Mouse (Mus musculus) stomach, postnatal 0 days (tissue): ENCODE measurements at regions not wholly inside any gene's neighbourhood (a gene's known extent, or its start where the extent isn't known, plus 50 kb on each side); places are given as distances from the start of the nearest gene placed in this dataset.
A peak's percentile ranks its signal among the peaks of the same experiment; 100 is the strongest.

Experiments used
- ATAC-seq: fragments of 200-750 bp; cut with Nextera tagmentation; 2 replicates; pipeline ENCODE4 v1.8.0; 2017; ENCODE audit not compliant: low FRiP score, low TSS enrichment
- DNase-seq: peaks from one replicate; pipeline ENCODE4 v3.0.0-alpha.2; 2016; ENCODE audit warnings: low spot score
- H3K27ac ChIP-seq: fragments of 300-500 bp; sonication (generic); replicated peaks from 2 replicates; pipeline ENCODE4 v1.5.1; 2014; ENCODE audit warnings: mild to moderate bottlenecking, control low read depth
- H3K27me3 ChIP-seq: fragments of 300-500 bp; sonication (generic); 2 replicates; pipeline ENCODE4 v1.6.1; 2014; ENCODE audit warnings: low read length; ENCODE audit not compliant: control insufficient read depth, insufficient read depth
- H3K36me3 ChIP-seq: fragments of 300-500 bp; sonication (generic); 2 replicates; pipeline ENCODE4 v1.6.1; 2014; ENCODE audit warnings: low read length, mixed read lengths; ENCODE audit not compliant: control insufficient read depth, insufficient read depth
- H3K4me1 ChIP-seq: fragments of 300-500 bp; sonication (generic); replicated peaks from 2 replicates; pipeline ENCODE4 v1.6.1; 2014; ENCODE audit warnings: antibody characterized with exemption; ENCODE audit not compliant: control insufficient read depth, insufficient read depth
- H3K4me2 ChIP-seq: fragments of 300-500 bp; sonication (generic); replicated peaks from 2 replicates; pipeline ENCODE4 v1.6.1; 2014; ENCODE audit warnings: low read depth, mild to moderate bottlenecking, control low read depth, moderate library complexity
- H3K4me3 ChIP-seq: fragments of 300-500 bp; sonication (generic); 2 replicates; pipeline ENCODE4 v1.5.1; 2014; ENCODE audit warnings: low read depth, low read length, control low read depth
- H3K9ac ChIP-seq: fragments of 300-500 bp; sonication (generic); 2 replicates; pipeline ENCODE4 v1.6.1; 2014; ENCODE audit warnings: mild to moderate bottlenecking, low read length, control low read depth, mixed read lengths
- H3K9me3 ChIP-seq: fragments of 300-500 bp; sonication (generic); 2 replicates; pipeline ENCODE4 v1.6.1; 2016; ENCODE audit warnings: low read length; ENCODE audit not compliant: control insufficient read depth
- CTCF ChIP-seq: IDR thresholded peaks from 2 replicates; pipeline ENCODE4 v1.5.1; 2016; ENCODE audit warnings: antibody characterized with exemption, low read depth, mild to moderate bottlenecking, moderate library complexity
- EP300 ChIP-seq: optimal IDR thresholded peaks from 2 replicates; pipeline ENCODE3; 2016; ENCODE audit warnings: antibody characterized with exemption
- WGBS: fragments of 180-500 bp; shearing (Covaris S2); extraction: QIAGEN DNeasy Blood & Tissue Kit; methylation state at CpG from one replicate; pipeline ENCODE4 v1.1.7; 2014; 5-methylcytosine and 5-hydroxymethylcytosine counted together

DNA sequence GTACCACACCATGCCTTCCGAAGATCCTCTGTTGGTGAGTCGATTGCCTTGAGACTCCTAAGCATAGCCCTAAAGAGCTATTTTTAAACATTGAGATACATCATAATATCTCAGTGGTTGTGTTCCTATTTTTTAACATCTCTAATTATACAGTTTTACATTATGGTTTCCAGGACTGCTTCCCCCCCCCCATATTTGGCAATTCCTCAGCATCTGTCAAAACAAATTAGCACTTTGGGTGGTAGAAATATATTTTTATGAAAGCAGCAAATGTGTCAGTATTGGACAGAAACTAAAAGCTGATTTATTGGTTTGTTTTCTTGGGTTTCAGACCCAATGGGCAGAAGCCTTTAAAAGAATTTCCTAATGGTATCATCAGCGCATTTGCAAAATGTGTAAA lies 116.2 kb upstream of the Rcn1 start:
- no peak for TF ChIP-seq CTCF
- no peak for TF ChIP-seq EP300
- DNase-seq (no peak), ATAC-seq (no peak)
- H3K27me3 ChIP-seq = no peaks in the 10 kb centered on the region
- 75% methylated on average over 3 of the region's 3 CpGs for WGBS
- H3K9ac ChIP-seq = no peak overlapping the region
- no peak overlapping the region for H3K4me3 ChIP-seq
- no peaks in the 10 kb centered on the region for H3K36me3 ChIP-seq
- no peak overlapping the region for H3K27ac ChIP-seq
- H3K4me2 ChIP-seq = no peak overlapping the region
- H3K9me3 ChIP-seq = no peaks in the 10 kb centered on the region
- H3K4me1 ChIP-seq = no peaks in the 10 kb centered on the region

DNA sequence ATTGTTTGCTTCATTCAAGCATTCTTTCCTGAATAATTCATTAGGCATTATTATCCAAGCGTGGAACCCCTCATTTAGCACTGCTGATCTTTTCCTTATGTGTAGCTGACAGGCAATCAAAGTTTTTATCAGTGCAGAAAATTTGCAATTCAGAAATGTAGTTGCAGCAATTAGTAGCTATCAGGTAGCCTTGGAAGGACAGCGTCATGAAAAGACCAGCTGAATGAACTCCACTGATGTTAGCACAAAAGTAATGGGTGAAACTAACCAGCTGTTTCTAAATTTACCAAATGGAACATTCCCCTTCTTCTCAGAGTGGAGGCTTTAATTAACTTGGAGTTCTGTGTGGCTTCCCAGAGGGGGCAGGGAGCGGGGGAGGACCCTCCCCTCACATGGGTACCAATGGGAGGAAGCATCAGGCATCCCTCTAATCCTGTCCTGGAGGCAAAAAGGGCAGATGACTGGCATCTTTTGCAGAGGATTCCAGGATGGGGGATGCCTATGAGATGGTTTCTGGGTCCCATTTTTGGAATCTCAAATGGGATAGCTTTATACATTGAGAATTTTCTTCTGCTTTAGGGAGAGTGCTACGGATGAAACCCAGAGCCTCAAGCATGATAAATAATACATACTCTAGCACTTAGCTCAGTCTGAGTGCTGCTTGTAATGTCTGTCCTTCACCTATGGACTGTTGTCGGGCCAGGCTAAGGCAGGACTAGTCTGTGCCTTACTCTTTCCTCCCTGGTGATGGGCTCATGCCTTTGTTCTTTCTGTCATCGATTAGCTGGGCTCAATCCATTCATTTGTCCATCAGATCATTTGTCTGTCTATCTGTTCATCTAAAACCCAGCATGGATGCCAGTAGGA lies 117.4 kb upstream of the Rcn1 start:
- no peak for TF ChIP-seq CTCF
- no peak for TF ChIP-seq EP300
- H3K9me3 ChIP-seq = no peaks in the 10 kb centered on the region
- no peaks in the 10 kb centered on the region for H3K4me1 ChIP-seq
- H3K9ac ChIP-seq = no peak overlapping the region
- no peak overlapping the region for H3K4me3 ChIP-seq
- DNase-seq (no peak), ATAC-seq (no peak)
- no peak overlapping the region for H3K4me2 ChIP-seq
- WGBS = 59% methylated on average over 6 of the region's 6 CpGs
- no peaks in the 10 kb centered on the region for H3K27me3 ChIP-seq
- H3K36me3 ChIP-seq = no peaks in the 10 kb centered on the region
- H3K27ac ChIP-seq = no peak overlapping the region

DNA sequence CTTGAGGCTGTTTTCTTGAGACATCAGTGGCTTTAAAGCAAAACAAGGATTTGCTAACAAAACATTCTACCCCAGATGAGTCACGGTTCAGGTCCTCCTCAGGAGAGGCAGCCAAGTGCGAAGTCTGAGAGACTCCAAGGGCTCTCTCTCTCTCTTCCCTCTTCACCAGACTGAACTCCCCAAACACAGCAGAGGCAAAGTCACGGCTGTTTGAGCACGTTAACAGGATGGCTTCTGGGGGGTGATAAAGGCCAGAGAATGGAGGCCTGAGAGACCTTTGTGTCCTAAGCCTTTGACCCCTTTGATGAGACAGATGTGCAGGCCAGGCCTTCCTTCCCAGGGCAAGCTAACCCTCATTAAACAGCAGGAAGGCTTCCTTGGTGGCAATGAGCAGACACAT lies 122.7 kb upstream of the Rcn1 start:
- Histone ChIP-seq H3K36me3 (no peaks in the 10 kb centered on the region), H3K9me3 (no peaks in the 10 kb centered on the region), H3K4me1 (no peaks in the 10 kb centered on the region), H3K9ac (no peak overlapping the region), H3K27me3 (no peaks in the 10 kb centered on the region), H3K4me3 (no peak overlapping the region), H3K4me2 (no peak overlapping the region), H3K27ac (no peak overlapping the region)
- DNase-seq (no peak), ATAC-seq (no peak)
- no peak for TF ChIP-seq EP300
- no peak for TF ChIP-seq CTCF
- 22% methylated on average over 4 of the region's 4 CpGs for WGBS

DNA sequence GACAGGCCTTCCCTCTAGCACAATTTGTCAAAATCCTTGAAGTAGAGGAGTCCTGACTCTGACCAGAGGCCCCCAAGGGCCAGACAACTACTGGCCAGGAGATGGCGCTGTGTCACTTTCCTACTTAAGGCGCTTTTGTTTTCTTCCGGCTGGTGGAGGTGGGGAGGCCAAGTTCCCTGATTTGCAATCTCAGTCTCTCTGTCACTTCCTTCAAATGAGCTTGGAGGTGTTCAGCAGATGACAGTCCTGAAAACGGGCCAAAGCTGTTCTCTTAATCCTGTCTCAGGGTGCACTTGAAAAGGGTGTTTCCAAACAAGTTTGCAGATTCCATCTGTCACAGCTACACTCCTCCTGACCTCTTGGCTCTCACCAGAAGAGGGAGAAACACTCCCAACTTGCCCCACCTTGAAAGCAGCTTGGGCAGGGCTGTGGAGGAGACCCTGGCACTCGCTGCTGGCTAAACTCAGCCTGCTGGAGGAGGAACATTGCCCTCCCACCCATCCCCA lies 124.2 kb upstream of the Rcn1 start:
- no peaks in the 10 kb centered on the region for H3K4me1 ChIP-seq
- H3K4me3 ChIP-seq = no peak overlapping the region
- no peaks in the 10 kb centered on the region for H3K9me3 ChIP-seq
- no peaks in the 10 kb centered on the region for H3K36me3 ChIP-seq
- ATAC-seq = peak; percentile 54; the same call in 1 of the 2 replicates
- WGBS = 3% methylated on average over 5 of the region's 5 CpGs
- DNase-seq = peak; percentile 49
- H3K27me3 ChIP-seq = no peaks in the 10 kb centered on the region
- H3K27ac ChIP-seq = no peak overlapping the region
- H3K4me2 ChIP-seq = no peak overlapping the region
- no peak for TF ChIP-seq EP300
- TF ChIP-seq CTCF = peak; percentile 77
- H3K9ac ChIP-seq = no peak overlapping the region

DNA sequence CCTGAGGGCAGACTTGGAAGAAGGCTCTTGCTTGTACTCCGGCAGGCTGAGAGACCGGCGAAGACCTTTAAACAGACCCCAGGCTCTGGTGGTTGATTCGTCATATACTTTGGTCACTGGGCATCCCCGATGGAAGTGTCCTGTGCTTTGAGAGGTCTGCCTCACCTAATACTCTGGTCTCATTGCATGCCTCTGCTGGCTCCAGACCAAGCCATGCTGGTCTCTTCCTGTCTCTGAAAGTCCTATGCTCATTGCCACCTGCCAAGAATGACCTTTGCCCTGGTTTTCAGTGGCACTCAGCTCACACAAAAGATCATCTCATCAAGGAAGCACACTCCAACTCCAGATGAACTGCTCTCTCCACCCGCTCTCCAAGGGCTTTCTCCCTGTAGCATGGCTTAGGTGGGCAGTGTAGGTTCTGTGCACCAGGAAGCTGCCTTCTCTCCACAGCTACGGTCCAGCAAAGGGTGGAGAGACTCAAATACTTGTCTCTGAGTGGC lies 126.0 kb upstream of the Rcn1 start:
- ATAC-seq (no peak), DNase-seq (no peak)
- no peaks in the 10 kb centered on the region for H3K4me1 ChIP-seq
- H3K27ac ChIP-seq = no peak overlapping the region
- 71% methylated on average over 7 of the region's 7 CpGs for WGBS
- no peaks in the 10 kb centered on the region for H3K27me3 ChIP-seq
- no peak overlapping the region for H3K4me2 ChIP-seq
- H3K9me3 ChIP-seq = no peaks in the 10 kb centered on the region
- H3K9ac ChIP-seq = no peak overlapping the region
- H3K4me3 ChIP-seq = no peak overlapping the region
- TF ChIP-seq CTCF (no peak), EP300 (no peak)
- H3K36me3 ChIP-seq = no peaks in the 10 kb centered on the region

DNA sequence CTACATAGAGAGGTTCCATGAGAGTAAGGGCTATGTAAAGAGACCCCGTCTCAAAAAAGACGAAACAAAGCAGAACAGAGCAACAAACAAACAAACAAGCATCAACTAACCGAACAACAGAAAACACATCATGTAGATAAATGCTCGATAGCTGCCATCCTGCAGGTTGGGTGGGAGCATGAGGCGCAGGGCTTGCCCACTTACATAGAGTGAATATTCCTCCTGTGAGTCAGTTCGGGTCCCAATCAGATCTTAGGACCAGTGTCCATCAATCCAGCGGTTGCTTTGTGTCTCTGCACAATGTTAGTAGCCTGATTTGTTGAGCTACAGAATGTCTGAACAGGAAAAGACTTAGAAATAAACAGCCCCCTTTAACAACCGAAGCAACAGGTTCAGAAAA lies 129.4 kb upstream of the Rcn1 start:
- H3K27me3 ChIP-seq = no peaks in the 10 kb centered on the region

More for the DNA sequence above, 129.4 kb upstream of the Rcn1 start:
- no peaks in the 10 kb centered on the region for H3K36me3 ChIP-seq
- 92% methylated on average over 8 of the region's 8 CpGs for WGBS
- no peak for ATAC-seq
- no peak overlapping the region for H3K9ac ChIP-seq
- H3K4me1 ChIP-seq = no peaks in the 10 kb centered on the region
- H3K27ac ChIP-seq = no peak overlapping the region
- no peak overlapping the region for H3K4me2 ChIP-seq
- no peaks in the 10 kb centered on the region for H3K9me3 ChIP-seq
- DNase-seq = no peak
- H3K4me3 ChIP-seq = no peak overlapping the region
- TF ChIP-seq EP300 (no peak), CTCF (no peak)
